Mouse (Mus musculus): ENCODE measurements around the gene Tfrc. TPM values are rescaled to one million over a fixed set of nuclear protein-coding genes. Genes with fewer than 3 reads are reported as not detected.

Gene Tfrc
- polyA plus RNA-seq (2015; fragmentation: Nextera tagmentation; extraction: Ambion mirVana) = 32.6 and 44.3 TPM in 2 replicates

- H3K4me2 ChIP-seq = peak within 1 kb of the TSS; percentile 66
- peak within 1 kb of the TSS; percentile 87 for H3K9ac ChIP-seq
- peak; percentile 98 for ATAC-seq (ENCODE audit: low FRiP score)
- H3K27me3 ChIP-seq = no peaks in the 10 kb centered on the region
- WGBS = 1% methylated on average over 70 of the region's 73 CpGs
- H3K27ac ChIP-seq = peak within 1 kb of the TSS; percentile 96
- H3K36me3 ChIP-seq = no peaks in the 10 kb centered on the region
- H3K4me1 ChIP-seq (replicated peaks) = peaks cover 15% of the 10 kb centered on the region
- H3K9me3 ChIP-seq = no peaks in the 10 kb centered on the region
- H3K4me3 ChIP-seq = peak within 1 kb of the TSS; percentile 81
Observed at GRCm38 (mm10) chr16:32608712-32609400, at the start of gene Tfrc. Tfrc (plus strand) TSS chr16:32608920.

- Histone ChIP-seq H3K9me3 (no peaks in the 10 kb centered on the region), H3K9ac (no peak overlapping the region), H3K4me3 (no peak overlapping the region), H3K4me2 (no peak overlapping the region), H3K36me3 (no peaks in the 10 kb centered on the region), H3K27ac (no peak overlapping the region), H3K4me1 (replicated peaks) (no peaks in the 10 kb centered on the region), H3K27me3 (0 out of 2 replicates have a peak, but pooled peaks cover 3% of the 10 kb centered on the region)
- no peak for ATAC-seq (ENCODE audit: low FRiP score)
- WGBS = 72% methylated on average over 4 of the region's 4 CpGs
Observed at GRCm38 (mm10) chr16:32559493-32559892, 49.2 kb upstream of the Tfrc start.

- Histone ChIP-seq H3K27ac (no peak overlapping the region), H3K4me1 (replicated peaks) (no peaks in the 10 kb centered on the region), H3K36me3 (no peaks in the 10 kb centered on the region), H3K9ac (no peak overlapping the region), H3K4me2 (no peak overlapping the region), H3K4me3 (no peak overlapping the region), H3K27me3 (0 out of 2 replicates have a peak, but pooled peaks cover 3% of the 10 kb centered on the region), H3K9me3 (no peaks in the 10 kb centered on the region)
- WGBS = 84% methylated on average over 5 of the region's 5 CpGs
- ATAC-seq (ENCODE audit: low FRiP score) = no peak
Observed at GRCm38 (mm10) chr16:32563056-32563793, 45.5 kb upstream of the Tfrc start.

GRCm38 (mm10) chr16:32567282-32567681, 41.4 kb upstream of the Tfrc start:
- H3K9ac ChIP-seq = no peak overlapping the region
- no peak overlapping the region for H3K4me2 ChIP-seq
- 0 out of 2 replicates have a peak, but pooled peaks cover 3% of the 10 kb centered on the region for H3K27me3 ChIP-seq
- no peak overlapping the region for H3K27ac ChIP-seq
- H3K36me3 ChIP-seq = no peaks in the 10 kb centered on the region
- ATAC-seq (ENCODE audit: low FRiP score) = no peak
- WGBS = 62% methylated on average over 4 of the region's 4 CpGs
- H3K9me3 ChIP-seq = no peaks in the 10 kb centered on the region
- H3K4me3 ChIP-seq = no peak overlapping the region
- H3K4me1 ChIP-seq (replicated peaks) = no peaks in the 10 kb centered on the region

- no peak for ATAC-seq (ENCODE audit: low FRiP score)
- Histone ChIP-seq H3K9ac (no peak overlapping the region), H3K36me3 (no peaks in the 10 kb centered on the region), H3K27me3 (no peaks in the 10 kb centered on the region), H3K9me3 (no peaks in the 10 kb centered on the region), H3K4me3 (no peak overlapping the region), H3K4me1 (replicated peaks) (no peaks in the 10 kb centered on the region), H3K27ac (no peak overlapping the region), H3K4me2 (no peak overlapping the region)
- 77% methylated on average over 6 of the region's 6 CpGs for WGBS
Observed at GRCm38 (mm10) chr16:32568401-32568800, 40.3 kb upstream of the Tfrc start.

- no peak overlapping the region for H3K27ac ChIP-seq
- H3K4me1 ChIP-seq (replicated peaks) = no peaks in the 10 kb centered on the region
- no peak overlapping the region for H3K9ac ChIP-seq
- 89% methylated on average over 3 of the region's 3 CpGs for WGBS
- no peaks in the 10 kb centered on the region for H3K27me3 ChIP-seq
- ATAC-seq (ENCODE audit: low FRiP score) = no peak
- no peaks in the 10 kb centered on the region for H3K36me3 ChIP-seq
- H3K4me3 ChIP-seq = no peak overlapping the region
- H3K9me3 ChIP-seq = no peaks in the 10 kb centered on the region
- H3K4me2 ChIP-seq = no peak overlapping the region
Observed at GRCm38 (mm10) chr16:32570042-32570441, 38.7 kb upstream of the Tfrc start.

GRCm38 (mm10) chr16:32572528-32572927, 36.2 kb upstream of the Tfrc start:
- no peaks in the 10 kb centered on the region for H3K27me3 ChIP-seq
- no peak for ATAC-seq (ENCODE audit: low FRiP score)
- no peaks in the 10 kb centered on the region for H3K36me3 ChIP-seq
- WGBS = 86% methylated on average over 4 of the region's 4 CpGs
- H3K4me3 ChIP-seq = no peak overlapping the region
- no peak overlapping the region for H3K4me2 ChIP-seq
- H3K4me1 ChIP-seq (replicated peaks) = no peaks in the 10 kb centered on the region
- no peaks in the 10 kb centered on the region for H3K9me3 ChIP-seq
- no peak overlapping the region for H3K9ac ChIP-seq
- H3K27ac ChIP-seq = no peak overlapping the region

GRCm38 (mm10) chr16:32586482-32586881, 22.2 kb upstream of the Tfrc start:
- no peak overlapping the region for H3K4me2 ChIP-seq
- 92% methylated on average over 4 of the region's 4 CpGs for WGBS

GRCm38 (mm10) chr16:32588568-32588967, 20.2 kb upstream of the Tfrc start:
- H3K27ac ChIP-seq = no peak overlapping the region
- ATAC-seq (ENCODE audit: low FRiP score) = no peak
- no peak overlapping the region for H3K4me2 ChIP-seq
- 88% methylated on average over 3 of the region's 3 CpGs for WGBS
- no peaks in the 10 kb centered on the region for H3K36me3 ChIP-seq
- H3K27me3 ChIP-seq = 0 out of 2 replicates have a peak, but pooled peaks cover 3% of the 10 kb centered on the region
- no peak overlapping the region for H3K9ac ChIP-seq
- no peaks in the 10 kb centered on the region for H3K4me1 ChIP-seq (replicated peaks)
- no peak overlapping the region for H3K4me3 ChIP-seq
- no peaks in the 10 kb centered on the region for H3K9me3 ChIP-seq

More at GRCm38 (mm10) chr16:32586482-32586881, 22.2 kb upstream of the Tfrc start:
- Histone ChIP-seq H3K9me3 (no peaks in the 10 kb centered on the region), H3K27ac (no peak overlapping the region), H3K4me1 (replicated peaks) (no peaks in the 10 kb centered on the region), H3K27me3 (0 out of 2 replicates have a peak, but pooled peaks cover 3% of the 10 kb centered on the region), H3K4me3 (no peak overlapping the region), H3K36me3 (no peaks in the 10 kb centered on the region), H3K9ac (no peak overlapping the region)
- no peak for ATAC-seq (ENCODE audit: low FRiP score)

- Histone ChIP-seq H3K9ac (no peak overlapping the region), H3K4me3 (no peak overlapping the region), H3K27me3 (0 out of 2 replicates have a peak, but pooled peaks cover 3% of the 10 kb centered on the region), H3K4me1 (replicated peaks) (no peaks in the 10 kb centered on the region), H3K9me3 (no peaks in the 10 kb centered on the region), H3K36me3 (no peaks in the 10 kb centered on the region), H3K27ac (no peak overlapping the region), H3K4me2 (no peak overlapping the region)
- no peak for ATAC-seq (ENCODE audit: low FRiP score)
- 77% methylated on average over 8 of the region's 8 CpGs for WGBS
Observed at GRCm38 (mm10) chr16:32591521-32591920, 17.2 kb upstream of the Tfrc start.

- no peak overlapping the region for H3K27ac ChIP-seq
- no peak overlapping the region for H3K4me3 ChIP-seq
- H3K36me3 ChIP-seq = no peaks in the 10 kb centered on the region
- WGBS = 95% methylated on average over 5 of the region's 5 CpGs
- no peak overlapping the region for H3K9ac ChIP-seq
- H3K4me1 ChIP-seq (replicated peaks) = no peaks in the 10 kb centered on the region
- 0 out of 2 replicates have a peak, but pooled peaks cover 3% of the 10 kb centered on the region for H3K27me3 ChIP-seq
- H3K9me3 ChIP-seq = no peaks in the 10 kb centered on the region
- no peak overlapping the region for H3K4me2 ChIP-seq
- no peak for ATAC-seq (ENCODE audit: low FRiP score)
Observed at GRCm38 (mm10) chr16:32593283-32593805, 15.4 kb upstream of the Tfrc start.

- no peak overlapping the region for H3K27ac ChIP-seq
- WGBS = 84% methylated on average over 5 of the region's 5 CpGs
- H3K27me3 ChIP-seq = 0 out of 2 replicates have a peak, but pooled peaks cover 3% of the 10 kb centered on the region
- H3K9me3 ChIP-seq = no peaks in the 10 kb centered on the region
- ATAC-seq (ENCODE audit: low FRiP score) = no peak
- H3K4me3 ChIP-seq = no peak overlapping the region
- H3K4me1 ChIP-seq (replicated peaks) = no peaks in the 10 kb centered on the region
- H3K4me2 ChIP-seq = no peak overlapping the region
- no peak overlapping the region for H3K9ac ChIP-seq
- H3K36me3 ChIP-seq = no peaks in the 10 kb centered on the region
Observed at GRCm38 (mm10) chr16:32593916-32594315, 14.8 kb upstream of the Tfrc start.

All from hindbrain, embryonic 13.5 days (tissue).